Mouse (Mus musculus): ENCODE measurements at regions not wholly inside any gene's neighbourhood (a gene's known extent, or its start where the extent isn't known, plus 50 kb on each side); places are given as distances from the start of the nearest gene placed in this dataset.

DNA sequence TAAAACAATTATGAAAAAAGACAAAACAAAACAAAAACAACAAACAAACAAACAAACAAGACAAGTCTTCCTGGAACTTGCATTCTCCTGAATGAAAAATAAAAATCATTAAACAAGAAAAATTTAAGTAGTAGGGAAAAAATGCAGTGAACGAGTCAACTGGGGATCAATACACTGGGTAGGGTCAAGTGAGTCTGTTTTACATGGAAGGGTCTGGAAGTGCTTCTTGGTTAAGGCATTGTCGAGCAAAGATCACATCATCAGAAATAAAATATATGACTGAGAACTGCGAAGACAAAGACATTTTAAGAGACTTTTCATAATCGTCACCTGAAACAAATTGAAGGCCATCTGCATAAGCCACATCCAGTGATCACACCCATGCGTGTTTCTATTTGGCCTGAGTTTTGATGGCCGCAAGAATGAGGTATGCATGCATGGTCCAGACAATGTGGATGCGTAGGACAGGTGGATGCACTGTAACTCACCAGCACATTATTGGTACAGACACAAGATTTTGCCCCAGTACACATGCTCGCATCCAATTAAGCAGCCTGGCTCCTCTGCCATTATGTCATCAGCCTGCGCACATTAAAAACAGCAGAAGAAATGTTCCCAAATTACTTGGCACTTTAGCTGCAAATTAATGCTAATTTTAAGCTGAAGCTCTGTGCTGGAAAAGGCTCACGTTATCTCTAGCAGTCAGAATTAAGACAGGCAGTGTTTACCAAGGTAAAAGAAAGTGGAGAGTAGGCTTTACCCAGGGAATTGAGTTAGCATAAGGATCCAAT, 475.3 kb downstream of the Lmo7 start:
- H3K36me3 ChIP-seq (replicated peaks; ENCODE audit: control insufficient read depth, insufficient read depth, low read depth), result no peaks in the 10 kb centered on the region
- no peak for ATAC-seq (ENCODE audit: insufficient read depth)
- H3K9me3 ChIP-seq (ENCODE audit: control insufficient read depth, low read length), result no peaks in the 10 kb centered on the region
- no peaks in the 10 kb centered on the region for H3K4me1 ChIP-seq (replicated peaks; ENCODE audit: control insufficient read depth in 2 of 2, insufficient read depth in 2 of 2, low read length in 1 of 2)
- H3K27me3 ChIP-seq (ENCODE audit: control insufficient read depth, insufficient read depth, low read length), result no peaks in the 10 kb centered on the region
- no peak for DNase-seq (ENCODE audit: low read depth in 3 of 3, low spot score in 3 of 3)
- H3K4me2 ChIP-seq (ENCODE audit: low read depth), result no peak overlapping the region
- WGBS (ENCODE audit: insufficient replicate concordance), result 67% methylated on average over 10 of the region's 10 CpGs
- H3K27ac ChIP-seq, result no peak overlapping the region
- no peak overlapping the region for H3K4me3 ChIP-seq (ENCODE audit: insufficient read depth in 1 of 2, low read depth in 2 of 2, low read length in 2 of 2)
- no peak overlapping the region for H3K9ac ChIP-seq (replicated peaks)
- TF ChIP-seq CTCF (IDR thresholded peaks at IDR 0.05; ENCODE audit: low read depth), result no peak
- no peak for TF ChIP-seq EP300 (IDR thresholded peaks at IDR 0.05; ENCODE audit: low read depth)

DNA sequence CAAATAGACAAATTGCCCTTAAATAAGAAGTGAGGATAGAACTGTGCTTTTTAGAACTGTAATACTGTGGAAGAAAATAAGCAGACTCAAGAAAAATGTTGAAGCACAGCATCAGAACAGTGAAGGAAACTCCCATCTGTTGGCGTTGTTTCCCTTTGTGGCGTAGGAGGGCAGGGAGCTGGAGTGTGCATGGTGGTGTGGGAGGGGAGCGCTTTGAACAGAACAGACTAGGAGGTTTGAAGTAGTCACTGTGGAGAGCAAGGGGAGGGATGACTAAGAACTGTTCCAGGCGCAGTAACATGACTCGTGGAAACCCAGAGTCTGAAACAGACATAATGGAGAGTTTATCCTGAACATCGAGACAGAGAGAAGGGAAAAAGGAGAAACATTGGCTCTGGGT, 469.7 kb downstream of the Lmo7 start:
- Histone ChIP-seq H3K9me3 (ENCODE audit: control insufficient read depth, low read length) (no peaks in the 10 kb centered on the region), H3K4me3 (ENCODE audit: insufficient read depth in 1 of 2, low read depth in 2 of 2, low read length in 2 of 2) (no peak overlapping the region), H3K9ac (replicated peaks) (no peak overlapping the region), H3K36me3 (replicated peaks; ENCODE audit: control insufficient read depth, insufficient read depth, low read depth) (no peaks in the 10 kb centered on the region), H3K27me3 (ENCODE audit: control insufficient read depth, insufficient read depth, low read length) (no peaks in the 10 kb centered on the region), H3K4me2 (ENCODE audit: low read depth) (no peak overlapping the region), H3K4me1 (replicated peaks; ENCODE audit: control insufficient read depth in 2 of 2, insufficient read depth in 2 of 2, low read length in 1 of 2) (no peaks in the 10 kb centered on the region), H3K27ac (no peak overlapping the region)
- TF ChIP-seq CTCF (IDR thresholded peaks at IDR 0.05; ENCODE audit: low read depth) (no peak), EP300 (IDR thresholded peaks at IDR 0.05; ENCODE audit: low read depth) (no peak)
- DNase-seq (ENCODE audit: low read depth in 3 of 3, low spot score in 3 of 3) (no peak), ATAC-seq (ENCODE audit: insufficient read depth) (no peak)
- 57% methylated on average over 6 of the region's 6 CpGs for WGBS (ENCODE audit: insufficient replicate concordance)

DNA sequence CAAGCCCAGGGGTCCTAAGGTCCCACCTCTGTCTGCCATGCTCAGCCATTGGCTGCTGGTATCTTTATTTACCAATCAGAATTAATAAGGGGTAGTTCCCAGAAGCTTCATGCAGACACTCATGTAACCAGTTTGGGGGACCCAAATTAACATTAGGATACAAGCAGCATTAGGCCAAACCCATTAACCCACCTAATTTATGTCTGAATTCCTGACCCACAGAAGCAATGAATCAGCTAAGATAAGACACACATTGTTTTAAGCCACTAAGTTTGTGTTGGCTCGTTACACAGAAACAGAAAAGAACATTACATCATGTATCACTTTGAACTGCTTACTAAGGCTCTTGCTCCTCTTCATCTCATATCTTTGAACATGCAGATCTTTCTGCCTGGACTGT, 461.0 kb downstream of the Lmo7 start:
- WGBS (ENCODE audit: insufficient replicate concordance), result 30% methylated on average over 1 of the region's 1 CpGs
- H3K4me2 ChIP-seq (ENCODE audit: low read depth), result no peak overlapping the region
- ATAC-seq (ENCODE audit: insufficient read depth) (no peak), DNase-seq (ENCODE audit: low read depth in 3 of 3, low spot score in 3 of 3) (no peak)
- H3K36me3 ChIP-seq (replicated peaks; ENCODE audit: control insufficient read depth, insufficient read depth, low read depth), result no peaks in the 10 kb centered on the region
- no peaks in the 10 kb centered on the region for H3K4me1 ChIP-seq (replicated peaks; ENCODE audit: control insufficient read depth in 2 of 2, insufficient read depth in 2 of 2, low read length in 1 of 2)
- H3K27ac ChIP-seq, result no peak overlapping the region
- no peaks in the 10 kb centered on the region for H3K27me3 ChIP-seq (ENCODE audit: control insufficient read depth, insufficient read depth, low read length)
- H3K9ac ChIP-seq (replicated peaks), result no peak overlapping the region
- TF ChIP-seq EP300 (IDR thresholded peaks at IDR 0.05; ENCODE audit: low read depth), result no peak
- no peak for TF ChIP-seq CTCF (IDR thresholded peaks at IDR 0.05; ENCODE audit: low read depth)
- H3K9me3 ChIP-seq (ENCODE audit: control insufficient read depth, low read length), result no peaks in the 10 kb centered on the region
- no peak overlapping the region for H3K4me3 ChIP-seq (ENCODE audit: insufficient read depth in 1 of 2, low read depth in 2 of 2, low read length in 2 of 2)

DNA sequence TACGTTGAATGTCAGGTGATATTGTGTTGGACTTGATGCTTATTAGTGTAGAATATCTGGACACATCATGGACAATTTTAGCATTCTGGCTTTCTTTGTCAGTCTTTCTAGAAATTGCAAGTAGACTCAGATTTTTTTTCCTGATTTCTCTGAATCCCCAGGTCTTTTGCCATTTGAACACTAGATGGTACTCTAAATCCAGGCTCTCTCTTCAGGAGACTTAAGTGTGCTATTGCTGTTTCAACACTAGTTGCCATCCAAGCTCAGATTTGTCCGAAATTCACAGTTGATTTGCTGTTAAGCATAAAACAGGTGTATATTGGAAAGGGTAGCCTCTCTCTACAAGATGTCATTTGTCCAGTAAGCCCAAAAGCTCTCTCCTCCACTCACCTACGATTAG, 451.5 kb downstream of the Lmo7 start:
- DNase-seq (ENCODE audit: low read depth in 3 of 3, low spot score in 3 of 3) (no peak), ATAC-seq (ENCODE audit: insufficient read depth) (no peak)
- no peaks in the 10 kb centered on the region for H3K36me3 ChIP-seq (replicated peaks; ENCODE audit: control insufficient read depth, insufficient read depth, low read depth)
- no peak overlapping the region for H3K4me3 ChIP-seq (ENCODE audit: insufficient read depth in 1 of 2, low read depth in 2 of 2, low read length in 2 of 2)
- no peaks in the 10 kb centered on the region for H3K27me3 ChIP-seq (ENCODE audit: control insufficient read depth, insufficient read depth, low read length)
- H3K27ac ChIP-seq, result no peak overlapping the region
- no peak overlapping the region for H3K9ac ChIP-seq (replicated peaks)
- H3K4me2 ChIP-seq (ENCODE audit: low read depth), result no peak overlapping the region
- no peaks in the 10 kb centered on the region for H3K9me3 ChIP-seq (ENCODE audit: control insufficient read depth, low read length)
- H3K4me1 ChIP-seq (replicated peaks; ENCODE audit: control insufficient read depth in 2 of 2, insufficient read depth in 2 of 2, low read length in 1 of 2), result no peaks in the 10 kb centered on the region
- TF ChIP-seq EP300 (IDR thresholded peaks at IDR 0.05; ENCODE audit: low read depth) (no peak), CTCF (IDR thresholded peaks at IDR 0.05; ENCODE audit: low read depth) (no peak)
- WGBS (ENCODE audit: insufficient replicate concordance), result 48% methylated on average over 3 of the region's 3 CpGs

DNA sequence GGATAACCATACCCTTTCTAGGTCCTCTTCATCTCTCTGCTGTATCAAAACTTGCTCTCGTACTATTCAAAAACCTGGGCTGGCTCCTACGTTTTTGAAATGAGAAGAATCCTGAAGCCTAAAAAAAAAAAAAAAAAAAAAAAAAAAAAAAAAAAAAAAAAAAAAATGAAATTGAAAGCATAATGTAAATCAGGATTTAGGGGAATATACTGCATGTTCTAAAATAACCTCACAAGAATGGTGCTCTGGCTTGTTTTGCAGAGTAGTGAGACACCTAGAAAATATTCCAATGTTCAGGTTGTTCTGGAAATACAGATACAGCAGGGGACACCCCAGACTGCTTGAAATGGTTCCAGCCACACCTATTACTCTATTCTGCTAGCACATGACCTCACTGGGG, 442.0 kb downstream of the Lmo7 start:
- WGBS (ENCODE audit: insufficient replicate concordance), result 42% methylated on average over 2 of the region's 2 CpGs
- H3K4me2 ChIP-seq (ENCODE audit: low read depth), result no peak overlapping the region
- no peaks in the 10 kb centered on the region for H3K9me3 ChIP-seq (ENCODE audit: control insufficient read depth, low read length)
- H3K27me3 ChIP-seq (ENCODE audit: control insufficient read depth, insufficient read depth, low read length), result no peaks in the 10 kb centered on the region
- ATAC-seq (ENCODE audit: insufficient read depth) (no peak), DNase-seq (ENCODE audit: low read depth in 3 of 3, low spot score in 3 of 3) (no peak)
- TF ChIP-seq EP300 (IDR thresholded peaks at IDR 0.05; ENCODE audit: low read depth) (no peak), CTCF (IDR thresholded peaks at IDR 0.05; ENCODE audit: low read depth) (no peak)
- no peak overlapping the region for H3K4me3 ChIP-seq (ENCODE audit: insufficient read depth in 1 of 2, low read depth in 2 of 2, low read length in 2 of 2)
- H3K4me1 ChIP-seq (replicated peaks; ENCODE audit: control insufficient read depth in 2 of 2, insufficient read depth in 2 of 2, low read length in 1 of 2), result no peaks in the 10 kb centered on the region
- no peaks in the 10 kb centered on the region for H3K36me3 ChIP-seq (replicated peaks; ENCODE audit: control insufficient read depth, insufficient read depth, low read depth)
- no peak overlapping the region for H3K9ac ChIP-seq (replicated peaks)
- H3K27ac ChIP-seq, result no peak overlapping the region
